Mouse (Mus musculus) gastrocnemius, postnatal 14 days (tissue): Measurements from ENCODE around the gene Arhgef1. TPM values are rescaled to one million over a fixed set of nuclear protein-coding genes. Genes with fewer than 3 reads are reported as not detected.
A peak's percentile ranks its signal among the peaks of the same experiment; 100 is the strongest.

Source experiments
- DNase-seq: peaks from one replicate; pipeline ENCODE4 v3.0.0; 2021; ENCODE audit warnings: mixed read lengths
- intact Hi-C: fragments of 180-260 bp; cut with DNase I; formaldehyde crosslinking; loops from one replicate; pipeline ENCODE4 v1.15.1; 2025; ENCODE audit warnings: low total_unique reads
- microRNA-seq, 2 experiments: library from miRNA; unstranded; fragments of <30 nt; microRNA quantifications; one replicate each; pipeline ENCODE4 v1.2.0; 2021
- total RNA-seq, 2 experiments: library from RNA; stranded (reverse); gene quantifications; 2 replicates each; pipeline ENCODE4 v1.2.3; 2021

The Arhgef1 gene
- total RNA-seq, 2 experiments from 2014 or later: 32.5 to 38.0 TPM

GRCm38 (mm10) chr7:24971972-24972893 is 69.5 kb downstream of the Arhgef1 start, which contains the start of gene Rabac1:
Gene Rabac1 (minus strand): TSS chr7:24972754.
- DNase-seq: peak; percentile 89
- intact Hi-C loops: no loop called here

- intact Hi-C loops: no loop called here
- no peak for DNase-seq
These were observed 70.5 kb downstream of the Arhgef1 start for GRCm38 (mm10) chr7:24973208-24973607.

GRCm38 (mm10) chr7:24973902-24974301 is 71.2 kb downstream of the Arhgef1 start:
- intact Hi-C loops: no loop called here
- DNase-seq: no peak

- DNase-seq: no peak
- intact Hi-C loops: no loop called here
These were observed 72.3 kb downstream of the Arhgef1 start for GRCm38 (mm10) chr7:24974893-24975595.

Small RNA genes within 50 kb of the gene (microRNA-seq; reads per million reads assigned to microRNA genes)
- 0 to 1.9 reads per million in 2 experiments for gene Mir7046

Other genes with a start within 250 kb of the Arhgef1 start
- not detected for gene Tex101, start 226.2 kb upstream of the Arhgef1 start, total RNA-seq
- gene BC049730, start 193.7 kb upstream of the Arhgef1 start, total RNA-seq: not detected
- not detected for gene Gm4763, start 176.0 kb upstream of the Arhgef1 start, total RNA-seq
- gene Cd177, start 142.6 kb upstream of the Arhgef1 start, total RNA-seq: not detected
- not detected for gene Ceacam10, start 125.7 kb upstream of the Arhgef1 start, total RNA-seq
- gene Gm9844, start 40.7 kb upstream of the Arhgef1 start, total RNA-seq: 1 to 10 TPM in 1 of 2 experiments, not detected in 1; 1.0 TPM
- not detected for gene Lypd4, start 33.0 kb upstream of the Arhgef1 start, total RNA-seq
- not detected for gene Dmrtc2, start 32.9 kb upstream of the Arhgef1 start, total RNA-seq
- 100 to 1,000 TPM; 481 to 524 TPM for gene Rps19, start 18.5 kb upstream of the Arhgef1 start, total RNA-seq
- gene Cd79a, start 5.5 kb upstream of the Arhgef1 start, total RNA-seq: under 1 TPM; 0.16 to 0.23 TPM
- not detected for gene Gm4881, start 41.6 kb downstream of the Arhgef1 start, total RNA-seq
- 100 to 1,000 TPM; 163 to 175 TPM for gene Rabac1, start 69.8 kb downstream of the Arhgef1 start, total RNA-seq
- gene Atp1a3, start 103.0 kb downstream of the Arhgef1 start, total RNA-seq: under 1 TPM; 0.21 to 0.42 TPM
- 1 to 10 TPM; 3.3 to 3.9 TPM for gene Grik5, start 169.4 kb downstream of the Arhgef1 start, total RNA-seq
- gene Zfp574, start 169.7 kb downstream of the Arhgef1 start, total RNA-seq: 1 to 10 TPM; 5.5 to 6.3 TPM